Mouse (Mus musculus): ENCODE data around the gene Dmpk. TPM values are rescaled to one million over a fixed set of nuclear protein-coding genes. Genes with fewer than 3 reads are reported as not detected.

The Dmpk gene
- polyA plus RNA-seq, 1 experiment: 182 TPM

DNA sequence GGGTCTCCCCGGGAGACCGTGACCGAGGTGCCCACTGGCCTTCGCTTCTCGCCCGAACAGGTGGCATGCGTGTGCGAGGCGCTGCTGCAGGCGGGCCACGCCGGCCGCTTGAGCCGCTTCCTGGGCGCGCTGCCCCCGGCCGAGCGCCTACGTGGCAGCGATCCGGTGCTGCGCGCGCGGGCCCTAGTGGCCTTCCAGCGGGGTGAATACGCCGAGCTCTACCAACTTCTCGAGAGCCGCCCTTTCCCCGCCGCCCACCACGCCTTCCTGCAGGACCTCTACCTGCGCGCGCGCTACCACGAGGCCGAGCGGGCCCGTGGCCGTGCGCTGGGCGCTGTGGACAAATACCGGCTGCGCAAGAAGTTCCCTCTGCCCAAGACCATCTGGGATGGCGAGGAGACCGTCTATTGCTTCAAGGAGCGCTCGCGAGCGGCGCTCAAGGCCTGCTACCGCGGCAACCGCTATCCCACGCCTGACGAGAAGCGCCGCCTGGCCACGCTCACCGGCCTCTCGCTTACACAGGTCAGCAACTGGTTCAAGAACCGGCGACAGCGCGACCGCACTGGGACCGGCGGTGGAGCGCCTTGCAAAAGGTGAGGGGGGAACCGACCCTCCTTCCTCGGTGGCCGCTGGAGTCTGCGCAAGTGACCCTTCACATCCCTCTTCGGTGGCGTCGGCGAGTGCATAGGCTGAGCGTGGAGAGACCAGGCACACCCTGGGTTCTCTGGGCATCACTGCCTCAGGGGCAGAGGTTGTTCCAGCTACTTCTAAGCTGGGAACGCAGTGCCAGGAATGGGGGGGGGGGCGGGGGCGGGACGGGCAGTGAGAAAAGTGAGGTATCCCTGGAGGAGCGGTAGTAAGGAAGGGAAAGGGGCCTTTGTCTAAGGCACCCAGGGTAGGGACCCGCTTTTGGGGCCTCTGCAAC, 11.4 kb downstream of the Dmpk start:
- Histone ChIP-seq H3K4me1 (ENCODE audit: control insufficient read depth, insufficient read depth, insufficient read length) (peaks cover 16% of the 10 kb centered on the region), H3K27me3 (ENCODE audit: control insufficient read depth, insufficient read depth, low read length) (peaks cover 27% of the 10 kb centered on the region), H3K36me3 (ENCODE audit: control insufficient read depth, insufficient read depth, low read length) (no peaks in the 10 kb centered on the region), H3K4me3 (ENCODE audit: extremely low read depth, insufficient read depth, insufficient read length) (peak overlapping the region; percentile 62), H3K27ac (ENCODE audit: insufficient read depth, low read length) (peak overlapping the region; percentile 8; the same call in 1 of the 2 replicates)
- DNase-seq (ENCODE audit: low read depth in 1 of 2, low spot score in 2 of 2): no peak
- WGBS: 1% methylated on average over 86 of the region's 87 CpGs
- no peak for TF ChIP-seq CTCF (IDR thresholded peaks at IDR 0.05; ENCODE audit: extremely low read depth, insufficient read depth, insufficient read length, insufficient replicate concordance)
- no peak for TF ChIP-seq POLR2A (IDR thresholded peaks at IDR 0.05; ENCODE audit: low read depth, low read length)

DNA sequence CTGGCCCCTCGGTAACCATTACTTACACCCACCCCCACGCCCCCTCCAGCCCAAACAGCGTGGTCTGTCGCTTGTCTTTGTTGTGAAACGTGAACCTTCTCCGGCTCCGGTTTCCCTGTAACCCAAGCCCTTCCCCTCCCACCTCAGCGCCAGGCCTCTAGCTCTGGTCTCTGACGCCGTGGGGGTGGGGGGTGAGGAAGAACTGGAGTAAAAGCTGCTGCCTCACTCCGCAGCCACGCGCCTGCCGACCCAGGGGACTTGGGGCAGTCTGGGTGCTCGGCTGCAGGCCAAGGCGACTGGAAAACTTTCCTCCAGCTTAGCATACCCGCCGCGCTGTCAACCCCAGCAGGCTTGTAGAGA, 12.1 kb downstream of the Dmpk start:
- peaks cover 16% of the 10 kb centered on the region for H3K4me1 ChIP-seq (ENCODE audit: control insufficient read depth, insufficient read depth, insufficient read length)
- no peaks in the 10 kb centered on the region for H3K36me3 ChIP-seq (ENCODE audit: control insufficient read depth, insufficient read depth, low read length)
- H3K27me3 ChIP-seq (ENCODE audit: control insufficient read depth, insufficient read depth, low read length): peaks cover 27% of the 10 kb centered on the region
- TF ChIP-seq POLR2A (IDR thresholded peaks at IDR 0.05; ENCODE audit: low read depth, low read length) (no peak), CTCF (IDR thresholded peaks at IDR 0.05; ENCODE audit: extremely low read depth, insufficient read depth, insufficient read length, insufficient replicate concordance) (no peak)
- H3K4me3 ChIP-seq (ENCODE audit: extremely low read depth, insufficient read depth, insufficient read length): no peak overlapping the region
- WGBS: 11% methylated on average over 19 of the region's 19 CpGs
- H3K27ac ChIP-seq (ENCODE audit: insufficient read depth, low read length): no peak overlapping the region
- DNase-seq (ENCODE audit: low read depth in 1 of 2, low spot score in 2 of 2): no peak

DNA sequence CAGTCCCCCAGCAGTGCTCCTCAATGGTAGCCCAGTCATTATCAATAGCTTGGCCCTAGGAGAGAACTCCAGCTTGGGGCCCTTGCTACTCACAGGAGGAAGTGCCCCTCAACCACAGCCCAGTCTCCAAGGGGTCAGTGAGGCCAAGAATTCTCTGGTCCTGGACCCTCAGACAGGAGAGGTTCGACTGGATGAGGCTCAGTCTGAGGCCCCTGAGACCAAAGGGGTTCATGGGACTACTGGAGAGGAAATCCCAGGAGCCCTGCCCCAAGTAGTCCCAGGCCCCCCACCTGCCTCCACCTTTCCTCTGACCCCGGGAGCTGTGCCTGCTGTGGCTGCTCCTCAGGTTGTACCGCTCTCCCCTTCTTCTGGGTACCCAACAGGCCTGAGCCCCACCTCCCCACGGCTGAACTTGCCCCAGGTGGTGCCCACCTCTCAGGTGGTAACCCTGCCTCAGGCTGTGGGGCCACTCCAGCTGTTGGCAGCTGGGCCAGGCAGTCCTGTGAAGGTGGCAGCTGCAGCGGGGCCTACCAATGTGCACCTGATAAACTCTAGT, 12.8 kb downstream of the Dmpk start:
- TF ChIP-seq POLR2A (IDR thresholded peaks at IDR 0.05; ENCODE audit: low read depth, low read length) (no peak), CTCF (IDR thresholded peaks at IDR 0.05; ENCODE audit: extremely low read depth, insufficient read depth, insufficient read length, insufficient replicate concordance) (no peak)
- peaks cover 26% of the 10 kb centered on the region for H3K27me3 ChIP-seq (ENCODE audit: control insufficient read depth, insufficient read depth, low read length)
- H3K36me3 ChIP-seq (ENCODE audit: control insufficient read depth, insufficient read depth, low read length): no peaks in the 10 kb centered on the region
- peaks cover 16% of the 10 kb centered on the region for H3K4me1 ChIP-seq (ENCODE audit: control insufficient read depth, insufficient read depth, insufficient read length)
- H3K27ac ChIP-seq (ENCODE audit: insufficient read depth, low read length): no peak overlapping the region
- no peak overlapping the region for H3K4me3 ChIP-seq (ENCODE audit: extremely low read depth, insufficient read depth, insufficient read length)
- no peak for DNase-seq (ENCODE audit: low read depth in 1 of 2, low spot score in 2 of 2)
- WGBS: 80% methylated on average over 5 of the region's 5 CpGs

DNA sequence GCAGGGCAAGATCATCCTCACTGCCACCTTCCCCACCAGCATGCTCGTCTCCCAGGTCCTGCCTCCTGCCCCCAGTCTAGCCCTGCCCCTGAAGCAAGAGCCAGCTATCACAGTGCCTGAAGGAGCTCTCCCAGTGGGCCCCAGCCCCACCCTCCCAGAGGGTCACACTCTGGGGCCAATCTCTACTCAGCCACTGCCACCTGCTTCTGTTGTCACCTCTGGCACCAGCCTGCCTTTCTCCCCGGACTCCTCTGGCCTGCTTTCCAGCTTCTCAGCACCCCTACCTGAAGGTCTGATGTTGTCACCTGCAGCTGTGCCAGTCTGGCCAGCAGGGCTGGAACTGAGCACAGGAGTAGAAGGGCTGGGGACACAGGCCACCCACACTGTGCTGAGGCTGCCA, 13.6 kb downstream of the Dmpk start:
- DNase-seq (ENCODE audit: low read depth in 1 of 2, low spot score in 2 of 2): no peak
- TF ChIP-seq CTCF (IDR thresholded peaks at IDR 0.05; ENCODE audit: extremely low read depth, insufficient read depth, insufficient read length, insufficient replicate concordance) (no peak), POLR2A (IDR thresholded peaks at IDR 0.05; ENCODE audit: low read depth, low read length) (no peak)
- no peak overlapping the region for H3K27ac ChIP-seq (ENCODE audit: insufficient read depth, low read length)
- peaks cover 20% of the 10 kb centered on the region for H3K27me3 ChIP-seq (ENCODE audit: control insufficient read depth, insufficient read depth, low read length)
- H3K4me1 ChIP-seq (ENCODE audit: control insufficient read depth, insufficient read depth, insufficient read length): peaks cover 16% of the 10 kb centered on the region
- H3K4me3 ChIP-seq (ENCODE audit: extremely low read depth, insufficient read depth, insufficient read length): no peak overlapping the region
- H3K36me3 ChIP-seq (ENCODE audit: control insufficient read depth, insufficient read depth, low read length): no peaks in the 10 kb centered on the region
- WGBS: 71% methylated on average over 2 of the region's 2 CpGs

DNA sequence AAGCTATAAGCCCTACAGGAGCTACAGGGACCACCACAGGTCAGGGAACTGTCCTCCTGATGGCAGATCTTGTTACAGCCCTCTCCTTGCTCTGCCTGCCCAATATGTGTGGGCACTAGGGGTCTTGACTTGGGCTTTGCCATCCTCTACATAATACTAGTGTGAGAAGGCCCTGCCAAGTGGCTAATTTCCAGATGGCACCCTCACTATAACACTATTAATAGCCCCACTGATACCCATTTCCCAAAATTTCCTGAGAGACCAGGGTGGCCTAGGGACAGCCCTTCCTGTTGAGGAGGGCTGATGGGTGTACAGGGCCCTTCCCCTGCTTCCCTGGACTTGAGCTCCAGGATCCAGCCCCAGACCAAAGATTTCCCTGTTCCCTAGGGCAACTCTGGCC, 14.2 kb downstream of the Dmpk start:
- Histone ChIP-seq H3K27ac (ENCODE audit: insufficient read depth, low read length) (no peak overlapping the region), H3K27me3 (ENCODE audit: control insufficient read depth, insufficient read depth, low read length) (peaks cover 18% of the 10 kb centered on the region), H3K4me1 (ENCODE audit: control insufficient read depth, insufficient read depth, insufficient read length) (peaks cover 12% of the 10 kb centered on the region), H3K4me3 (ENCODE audit: extremely low read depth, insufficient read depth, insufficient read length) (no peak overlapping the region), H3K36me3 (ENCODE audit: control insufficient read depth, insufficient read depth, low read length) (no peaks in the 10 kb centered on the region)
- no peak for TF ChIP-seq POLR2A (IDR thresholded peaks at IDR 0.05; ENCODE audit: low read depth, low read length)
- no peak for TF ChIP-seq CTCF (IDR thresholded peaks at IDR 0.05; ENCODE audit: extremely low read depth, insufficient read depth, insufficient read length, insufficient replicate concordance)
- no peak for DNase-seq (ENCODE audit: low read depth in 1 of 2, low spot score in 2 of 2)

DNA sequence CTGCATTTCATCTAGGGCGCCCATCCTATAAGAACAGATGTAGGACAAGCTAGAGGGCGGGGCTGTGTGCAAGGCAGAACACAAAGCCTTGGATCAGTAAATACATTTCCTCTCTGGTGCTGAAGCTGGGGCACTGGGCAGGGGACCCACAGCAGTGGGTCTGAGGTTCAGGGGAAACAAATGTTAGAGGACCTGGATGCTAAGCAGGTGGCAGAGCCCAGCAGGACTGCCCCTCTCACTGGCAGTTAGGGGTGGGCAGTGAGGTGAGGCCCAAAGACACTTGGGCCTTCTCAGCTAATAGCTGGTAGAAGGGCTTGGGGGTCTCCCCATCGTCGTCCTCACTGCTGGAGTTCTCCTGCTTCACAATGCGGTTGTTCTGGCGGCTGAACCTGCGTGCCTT, 15.2 kb downstream of the Dmpk start:
- no peaks in the 10 kb centered on the region for H3K36me3 ChIP-seq (ENCODE audit: control insufficient read depth, insufficient read depth, low read length)
- peaks cover 18% of the 10 kb centered on the region for H3K27me3 ChIP-seq (ENCODE audit: control insufficient read depth, insufficient read depth, low read length)
- no peak overlapping the region for H3K27ac ChIP-seq (ENCODE audit: insufficient read depth, low read length)
- WGBS: 91% methylated on average over 7 of the region's 7 CpGs
- H3K4me1 ChIP-seq (ENCODE audit: control insufficient read depth, insufficient read depth, insufficient read length): peaks cover 7% of the 10 kb centered on the region; the same call in 1 of the 2 replicates
- TF ChIP-seq POLR2A (IDR thresholded peaks at IDR 0.05; ENCODE audit: low read depth, low read length) (no peak), CTCF (IDR thresholded peaks at IDR 0.05; ENCODE audit: extremely low read depth, insufficient read depth, insufficient read length, insufficient replicate concordance) (no peak)
- H3K4me3 ChIP-seq (ENCODE audit: extremely low read depth, insufficient read depth, insufficient read length): no peak overlapping the region
- DNase-seq (ENCODE audit: low read depth in 1 of 2, low spot score in 2 of 2): no peak

DNA sequence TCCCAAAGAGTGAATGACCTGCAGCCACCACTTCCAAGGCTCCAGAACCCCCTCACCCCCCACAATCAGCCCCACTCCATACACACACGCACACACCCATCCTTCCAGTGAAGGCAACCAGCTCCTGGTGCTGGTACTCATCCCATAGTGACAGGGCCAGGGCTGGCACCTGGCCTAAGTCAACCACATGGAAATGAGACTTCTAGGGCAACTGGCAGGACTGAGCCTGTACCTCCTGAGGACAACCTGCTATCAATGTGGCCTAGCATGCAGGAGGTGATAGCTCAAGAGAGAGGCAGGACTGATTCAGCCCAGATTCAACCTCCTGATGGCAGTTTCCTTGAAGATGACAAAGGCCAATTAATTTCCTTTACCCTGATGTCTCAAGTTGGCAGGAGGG, 16.6 kb downstream of the Dmpk start:
- WGBS: 87% methylated on average over 1 of the region's 1 CpGs
- H3K4me1 ChIP-seq (ENCODE audit: control insufficient read depth, insufficient read depth, insufficient read length): no peaks in the 10 kb centered on the region
- no peaks in the 10 kb centered on the region for H3K36me3 ChIP-seq (ENCODE audit: control insufficient read depth, insufficient read depth, low read length)
- TF ChIP-seq POLR2A (IDR thresholded peaks at IDR 0.05; ENCODE audit: low read depth, low read length): no peak
- no peak for TF ChIP-seq CTCF (IDR thresholded peaks at IDR 0.05; ENCODE audit: extremely low read depth, insufficient read depth, insufficient read length, insufficient replicate concordance)
- peaks cover 8% of the 10 kb centered on the region for H3K27me3 ChIP-seq (ENCODE audit: control insufficient read depth, insufficient read depth, low read length)
- H3K27ac ChIP-seq (ENCODE audit: insufficient read depth, low read length): no peak overlapping the region
- DNase-seq (ENCODE audit: low read depth in 1 of 2, low spot score in 2 of 2): no peak
- no peak overlapping the region for H3K4me3 ChIP-seq (ENCODE audit: extremely low read depth, insufficient read depth, insufficient read length)
